Mouse (Mus musculus) liver, adult 2 months (tissue): ENCODE results near the gene Slc35b2. TPM values are rescaled to one million over a fixed set of nuclear protein-coding genes. Genes with fewer than 3 reads are reported as not detected.

ENCODE experiments used
- DNase-seq: peaks from one replicate; pipeline ENCODE4 v3.0.0-alpha.2; 2011; ENCODE audit warnings: low read depth, low spot score; ENCODE audit errors: extremely low read depth
- H3K27ac ChIP-seq: fragments of 200-500 bp; replicated peaks from 2 replicates; pipeline ENCODE4 v1.5.1; 2012; ENCODE audit warnings: low read depth, mild to moderate bottlenecking, control low read depth, inconsistent platforms, low read length; ENCODE audit not compliant: insufficient read depth
- H3K27me3 ChIP-seq: fragments of 200-500 bp; 2 replicates; pipeline ENCODE4 v1.6.1; 2012; ENCODE audit warnings: mild to moderate bottlenecking, moderate library complexity, low read length, inconsistent platforms; ENCODE audit not compliant: control insufficient read depth, insufficient read depth
- H3K36me3 ChIP-seq: fragments of 200-500 bp; 2 replicates; pipeline ENCODE4 v1.6.1; 2012; ENCODE audit warnings: low read length, inconsistent platforms; ENCODE audit not compliant: control insufficient read depth, insufficient read depth
- H3K4me1 ChIP-seq: fragments of 200-500 bp; 2 replicates; pipeline ENCODE4 v1.6.1; 2011; ENCODE audit warnings: low read length; ENCODE audit not compliant: control insufficient read depth, insufficient read depth
- H3K4me3 ChIP-seq: fragments of 200-500 bp; 2 replicates; pipeline ENCODE4 v1.5.1; 2011; ENCODE audit warnings: low read depth, mild to moderate bottlenecking, control low read depth, low read length, moderate library complexity; ENCODE audit not compliant: insufficient read depth
- H3K79me2 ChIP-seq: fragments of 200-500 bp; 2 replicates; pipeline ENCODE4 v1.6.1; 2012; ENCODE audit warnings: inconsistent platforms, mild to moderate bottlenecking, low read length, moderate library complexity; ENCODE audit not compliant: control insufficient read depth, insufficient read depth
- H3K9ac ChIP-seq: fragments of 200-500 bp; 2 replicates; pipeline ENCODE4 v1.6.1; 2012; ENCODE audit warnings: low read depth, mild to moderate bottlenecking, control low read depth, inconsistent platforms, low read length
- CTCF ChIP-seq: fragments of 200-500 bp; IDR thresholded peaks from 2 replicates; pipeline ENCODE4 v1.5.1; 2011; ENCODE audit warnings: low read depth, low read length, control low read depth
- POLR2A ChIP-seq: fragments of 200-500 bp; IDR thresholded peaks from 2 replicates; pipeline ENCODE4 v1.6.1; 2011; ENCODE audit warnings: low read length, control low read depth; ENCODE audit not compliant: insufficient read depth; ENCODE audit errors: extremely low read depth
- WGBS: fragments of 180-500 bp; shearing (Covaris S2); methylation state at CpG from one replicate; pipeline ENCODE4 v1.1.7; 2018; 5-methylcytosine and 5-hydroxymethylcytosine counted together
- polyA plus RNA-seq: library from polyadenylated mRNA; depleted of rRNA; stranded (reverse); fragments of >200 nt; gene quantifications from 2 replicates; pipeline ENCODE4 v1.2.3, GENCODE M21; 2012; rRNA removed
- total RNA-seq: library from RNA; depleted of rRNA; stranded (reverse); fragments of >200 nt; gene quantifications from 2 replicates; pipeline ENCODE4 v1.2.3, GENCODE M21; 2014; rRNA removed

Slc35b2 gene
- 43.0 and 45.9 TPM in 2 replicates for total RNA-seq
- polyA plus RNA-seq, result 69.7 and 73.0 TPM in 2 replicates

GRCm38 (mm10) chr17:45563655-45564530 is at the start of gene Slc35b2:
Gene Slc35b2, plus strand, starts transcription at chr17:45563874.
- H3K36me3 ChIP-seq, result peaks cover 19% of the 10 kb centered on the region
- H3K9ac ChIP-seq, result peak within 1 kb of the TSS; percentile 95
- H3K27me3 ChIP-seq, result no peaks in the 10 kb centered on the region
- peaks cover 13% of the 10 kb centered on the region for H3K4me1 ChIP-seq
- peaks cover 5% of the 10 kb centered on the region for H3K79me2 ChIP-seq
- 1% methylated on average over 54 of the region's 61 CpGs for whole genome bisulfite sequencing
- peak; percentile 79 for DNase-seq
- H3K27ac ChIP-seq, result peak within 1 kb of the TSS; percentile 55
- H3K4me3 ChIP-seq, result peak within 1 kb of the TSS; percentile 86
- peak; percentile 70; the same call in 1 of the 2 replicates for TF ChIP-seq POLR2A
- peak; percentile 89 for TF ChIP-seq CTCF

DNA sequence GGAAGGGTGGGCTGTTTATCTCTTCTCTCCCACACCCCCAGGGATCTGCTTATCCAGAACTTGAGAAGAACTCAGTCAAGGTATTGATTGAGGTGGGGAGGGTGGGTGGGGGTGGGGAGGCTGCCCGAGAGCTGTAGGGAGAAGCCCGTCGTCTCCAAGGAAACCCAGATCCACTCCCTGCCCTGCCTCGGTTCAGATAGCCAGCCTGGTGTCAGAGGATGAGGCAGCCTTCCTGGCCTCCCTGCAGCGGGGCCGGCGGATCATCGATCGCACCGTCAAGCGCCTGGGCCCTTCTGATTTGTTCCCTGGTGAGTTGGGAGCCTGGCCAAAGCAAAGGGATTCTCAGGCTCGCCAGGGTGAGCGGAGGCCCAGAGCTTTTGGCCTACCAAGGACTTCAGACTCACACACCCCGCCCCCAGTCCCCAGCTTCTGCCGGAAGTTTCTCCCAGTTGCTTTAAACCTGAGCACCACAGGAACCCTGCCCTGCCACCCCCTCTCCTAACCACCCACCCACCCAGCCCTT is 48.4 kb upstream of the Slc35b2 start:
- WGBS, result 19% methylated on average over 15 of the region's 15 CpGs
- DNase-seq, result peak; percentile 88
- no peak for TF ChIP-seq CTCF
- no peak for TF ChIP-seq POLR2A
- H3K27ac ChIP-seq, result no peak overlapping the region
- H3K9ac ChIP-seq, result no peak overlapping the region
- no peak overlapping the region for H3K4me3 ChIP-seq
- H3K27me3 ChIP-seq, result no peaks in the 10 kb centered on the region
- H3K4me1 ChIP-seq, result peaks cover 3% of the 10 kb centered on the region
- H3K79me2 ChIP-seq, result no peaks in the 10 kb centered on the region
- no peaks in the 10 kb centered on the region for H3K36me3 ChIP-seq

- Histone ChIP-seq H3K4me1 (peaks cover 3% of the 10 kb centered on the region), H3K4me3 (no peak overlapping the region), H3K27ac (no peak overlapping the region), H3K36me3 (no peaks in the 10 kb centered on the region), H3K9ac (no peak overlapping the region), H3K27me3 (no peaks in the 10 kb centered on the region), H3K79me2 (no peaks in the 10 kb centered on the region)
- DNase-seq, result no peak
- WGBS, result 89% methylated on average over 10 of the region's 10 CpGs
- TF ChIP-seq CTCF (no peak), POLR2A (no peak)
Observed at GRCm38 (mm10) chr17:45515806-45516205, 47.9 kb upstream of the Slc35b2 start.

- Histone ChIP-seq H3K36me3 (no peaks in the 10 kb centered on the region), H3K27ac (no peak overlapping the region), H3K79me2 (no peaks in the 10 kb centered on the region), H3K27me3 (no peaks in the 10 kb centered on the region), H3K9ac (no peak overlapping the region), H3K4me3 (no peak overlapping the region), H3K4me1 (peaks cover 3% of the 10 kb centered on the region)
- peak; percentile 42 for DNase-seq
- 72% methylated on average over 8 of the region's 8 CpGs for WGBS
- TF ChIP-seq CTCF (peak; percentile 59), POLR2A (no peak)
Observed at GRCm38 (mm10) chr17:45516488-45516887, 47.2 kb upstream of the Slc35b2 start.

DNA sequence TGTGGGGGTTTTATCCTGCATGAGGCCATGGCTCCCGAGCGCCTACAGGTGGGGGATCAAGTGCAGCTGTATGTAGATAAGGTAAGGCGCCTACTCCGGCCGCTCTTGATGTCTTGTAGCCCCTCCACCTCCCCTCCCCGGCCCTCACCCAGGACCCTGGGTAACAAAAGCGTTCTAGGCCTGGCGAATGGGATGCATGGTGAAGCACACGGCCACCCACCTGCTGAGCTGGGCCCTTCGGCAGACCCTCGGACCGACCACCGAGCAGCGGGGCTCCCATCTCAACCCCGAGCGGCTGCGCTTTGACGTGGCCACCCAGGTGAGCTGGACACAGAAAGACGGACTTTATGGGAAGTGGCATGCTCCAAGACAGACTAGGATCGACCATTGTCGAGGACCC is 46.5 kb upstream of the Slc35b2 start:
- TF ChIP-seq POLR2A, result no peak
- DNase-seq, result no peak
- Histone ChIP-seq H3K27ac (no peak overlapping the region), H3K36me3 (no peaks in the 10 kb centered on the region), H3K4me1 (peaks cover 3% of the 10 kb centered on the region), H3K4me3 (no peak overlapping the region), H3K27me3 (no peaks in the 10 kb centered on the region), H3K79me2 (no peaks in the 10 kb centered on the region), H3K9ac (no peak overlapping the region)
- WGBS, result 96% methylated on average over 21 of the region's 21 CpGs
